Mouse (Mus musculus): Measurements from ENCODE around the gene Krt8.
"Not testable (repeated sequence)": the region's sequence is repeated elsewhere in the genome, so short reads cannot be mapped to it uniquely, and the experiment has no call there.

Krt8 gene

DNA sequence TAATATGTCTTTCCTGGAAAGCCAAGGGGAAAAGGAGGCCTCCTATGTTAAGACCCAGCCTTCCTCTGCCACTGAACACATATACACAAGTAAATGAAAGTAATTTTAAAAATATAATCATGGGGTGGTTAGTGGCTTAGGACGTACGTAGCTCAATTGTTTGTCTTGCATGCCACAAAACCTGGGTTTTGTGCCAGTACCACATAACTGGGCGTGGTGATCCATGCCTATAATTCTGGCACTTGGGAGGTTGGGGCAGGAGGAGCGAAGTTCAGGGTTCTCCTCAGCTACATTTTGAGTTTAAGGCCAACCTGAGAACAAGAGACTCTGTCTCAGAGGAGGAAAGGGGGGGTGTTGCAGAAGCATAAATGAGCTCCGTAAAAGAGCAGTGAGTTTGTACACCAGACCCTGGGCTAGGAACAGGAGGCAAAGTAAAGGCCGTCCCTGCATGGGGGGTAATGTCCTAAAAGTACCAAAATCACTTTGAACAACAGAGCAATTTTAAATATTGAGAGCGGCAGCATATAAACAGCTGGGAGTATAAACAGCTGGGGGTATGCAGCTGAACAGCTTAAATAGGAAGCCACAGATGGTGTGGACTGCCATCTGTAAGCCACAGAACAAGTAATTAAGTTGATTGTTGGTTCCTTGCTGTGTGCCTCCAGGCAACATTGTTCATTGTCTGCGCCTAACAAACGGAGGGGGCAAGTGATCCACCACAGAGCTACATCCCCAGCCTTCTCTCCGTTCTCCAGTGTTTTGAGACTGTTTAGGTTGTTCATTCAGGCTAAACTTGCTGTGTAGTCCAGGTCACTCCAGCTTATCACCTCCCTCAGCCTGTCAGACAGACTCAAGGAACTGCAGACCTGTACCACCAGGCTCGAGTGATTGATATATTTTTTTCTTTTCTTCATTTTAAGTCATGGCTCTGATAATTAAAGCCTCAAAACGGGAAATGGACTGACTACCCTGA is 3.1 kb upstream of the Krt8 start:
- DNase-seq (ENCODE audit: low read depth): no peak

DNA sequence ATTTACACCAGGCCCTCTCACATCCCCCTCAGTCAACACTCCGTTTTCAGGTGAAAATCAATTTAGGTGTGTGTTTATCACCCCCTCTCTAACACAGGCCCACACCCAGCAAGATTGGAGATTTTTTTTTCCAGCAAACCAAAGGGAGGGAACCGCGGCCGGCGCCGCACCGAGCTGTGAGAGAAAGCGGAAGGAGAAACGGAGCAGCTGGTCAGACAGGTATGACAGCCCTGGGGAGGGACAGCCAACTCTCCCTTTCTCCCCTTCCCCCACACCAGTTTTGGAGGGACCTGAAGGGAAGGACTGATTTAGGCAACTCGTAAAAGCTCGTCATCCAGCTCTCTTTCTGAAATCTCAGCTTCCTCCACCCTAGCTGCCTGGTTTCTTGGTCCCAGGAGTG is 2.0 kb upstream of the Krt8 start:
- no peak for DNase-seq (ENCODE audit: low read depth)

DNA sequence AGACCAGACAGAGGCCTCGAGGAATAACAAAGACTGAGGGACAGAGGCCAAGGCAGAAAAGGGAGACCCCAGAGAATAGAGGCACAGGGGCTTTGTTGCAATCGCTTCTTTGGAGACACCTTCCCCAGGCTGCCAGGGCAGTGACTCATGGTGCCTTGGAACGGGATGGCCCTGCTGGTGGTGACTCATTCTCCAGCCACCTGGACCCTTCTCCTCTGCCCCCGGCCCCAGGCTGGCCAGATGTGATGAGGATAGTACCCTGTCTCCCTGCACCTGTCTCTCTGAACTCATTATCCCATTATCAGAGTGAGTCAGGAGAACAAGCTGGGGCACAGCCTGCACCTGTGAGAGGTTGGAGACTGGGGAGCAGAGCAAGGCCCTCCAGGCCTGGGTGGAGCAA is 1.0 kb upstream of the Krt8 start:
- no peak for DNase-seq (ENCODE audit: low read depth)

DNA sequence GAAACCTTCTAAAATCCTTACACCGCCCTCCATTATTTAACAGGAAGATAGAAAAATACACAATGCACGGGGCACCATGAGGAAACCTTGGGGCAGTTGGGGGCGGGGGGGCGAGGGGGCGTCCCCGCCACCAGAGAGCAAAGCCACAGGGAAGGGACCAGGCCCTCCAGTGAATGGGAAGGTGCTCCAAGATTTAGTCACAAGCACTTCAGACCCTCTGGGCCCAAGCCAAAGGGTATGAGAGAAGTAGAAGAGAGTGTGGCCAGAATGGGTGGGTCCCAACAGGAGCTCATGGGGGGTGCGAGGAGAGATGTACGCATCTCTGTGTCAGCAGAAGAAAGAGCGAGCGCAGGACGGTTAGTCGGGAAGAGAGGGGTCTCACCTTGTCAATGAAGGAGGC is 766 bp downstream of the Krt8 start:
- no peak for DNase-seq (ENCODE audit: low read depth)

DNA sequence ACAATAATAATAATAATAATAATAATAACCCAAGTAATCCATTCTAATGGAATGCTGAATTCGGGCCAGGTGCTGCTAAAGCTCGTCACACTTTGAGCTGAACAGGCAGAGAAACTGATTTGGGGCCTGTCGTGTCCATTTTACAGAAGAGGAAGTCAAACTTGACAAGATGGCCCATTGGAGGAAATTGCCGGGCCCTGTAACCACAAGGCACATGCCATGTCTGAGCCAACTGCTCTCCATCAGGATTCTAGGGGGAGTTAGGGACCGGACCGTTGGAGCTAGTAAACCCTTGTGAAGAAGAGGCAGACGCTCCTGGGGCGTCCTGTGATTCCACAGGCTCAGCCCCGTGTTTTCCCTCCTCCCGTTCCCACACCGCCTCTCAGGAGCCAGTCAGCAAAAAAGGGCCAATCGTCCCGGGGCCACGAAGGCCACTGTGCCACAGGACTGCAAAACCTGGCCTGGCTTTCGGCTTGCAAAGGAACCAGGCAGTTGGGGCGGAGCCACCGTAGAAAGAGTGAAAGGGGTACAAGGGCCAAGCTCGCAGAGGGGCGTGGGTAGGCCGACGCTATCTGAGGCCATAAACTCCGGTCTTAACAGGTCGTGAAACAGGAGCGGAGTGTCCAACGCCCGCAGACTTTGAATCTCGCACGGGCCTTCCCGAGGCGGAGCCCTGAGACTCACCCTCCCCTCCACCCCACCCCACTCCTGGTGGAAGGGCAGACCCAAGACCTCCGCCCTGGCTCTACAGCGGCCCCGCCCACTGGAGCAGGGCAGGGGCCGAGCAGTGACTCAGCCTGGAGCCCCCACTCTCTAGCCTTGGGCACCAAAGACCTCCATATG is 1.4 kb downstream of the Krt8 start:
- peak; percentile 50 for DNase-seq (ENCODE audit: low read depth)

DNA sequence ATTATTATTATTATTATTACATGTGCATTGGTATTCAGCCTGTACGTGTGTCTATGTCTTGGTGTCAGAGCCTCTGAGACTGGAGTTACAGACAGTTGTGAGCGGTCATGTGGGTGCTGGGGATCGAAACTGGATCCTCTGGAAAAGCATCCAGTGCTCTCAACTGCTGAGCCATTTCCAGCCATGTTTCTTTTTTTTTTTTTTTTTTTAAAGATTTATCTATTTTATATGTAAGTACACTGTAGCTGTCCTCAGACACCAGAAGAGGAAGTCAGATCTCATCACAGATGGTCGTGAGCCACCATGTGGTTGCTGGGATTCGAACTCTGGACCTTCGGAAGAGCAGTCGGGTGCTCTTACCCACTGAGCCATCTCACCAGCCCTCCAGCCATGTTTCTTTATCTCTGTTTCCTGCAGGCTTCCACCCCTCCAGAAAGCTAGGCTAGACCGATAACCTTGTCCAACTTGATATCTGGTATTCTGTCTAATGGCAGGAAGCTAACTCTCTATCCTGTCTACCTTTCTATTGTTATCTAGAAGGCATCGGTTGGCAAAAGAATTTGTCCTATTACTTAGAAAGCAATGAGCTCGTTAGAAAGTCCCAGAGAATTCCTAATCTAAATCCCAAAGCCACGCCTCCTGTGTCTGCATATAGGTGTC is 4.5 kb downstream of the Krt8 start:
- DNase-seq (ENCODE audit: low read depth): no peak

DNA sequence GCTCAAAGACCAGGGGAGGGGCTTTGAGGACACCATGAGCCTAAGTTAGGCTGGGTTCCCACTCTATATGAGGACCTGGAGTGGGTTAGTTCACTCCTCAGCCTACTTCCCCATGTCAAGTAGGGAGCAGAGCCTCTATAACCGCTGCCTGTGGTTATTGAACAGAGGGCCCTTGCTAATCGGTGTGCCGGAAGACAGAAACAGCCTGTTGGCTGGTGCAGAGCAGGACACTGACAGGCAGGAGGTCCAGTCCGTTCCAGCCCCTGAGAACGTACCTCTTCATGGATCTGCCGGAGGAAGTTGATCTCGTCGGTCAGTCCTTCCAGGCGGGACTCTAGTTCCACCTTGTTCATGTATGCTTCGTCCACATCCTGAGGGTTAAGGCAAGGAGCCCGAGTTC is 5.1 kb downstream of the Krt8 start:
- DNase-seq (ENCODE audit: low read depth): no peak

DNA sequence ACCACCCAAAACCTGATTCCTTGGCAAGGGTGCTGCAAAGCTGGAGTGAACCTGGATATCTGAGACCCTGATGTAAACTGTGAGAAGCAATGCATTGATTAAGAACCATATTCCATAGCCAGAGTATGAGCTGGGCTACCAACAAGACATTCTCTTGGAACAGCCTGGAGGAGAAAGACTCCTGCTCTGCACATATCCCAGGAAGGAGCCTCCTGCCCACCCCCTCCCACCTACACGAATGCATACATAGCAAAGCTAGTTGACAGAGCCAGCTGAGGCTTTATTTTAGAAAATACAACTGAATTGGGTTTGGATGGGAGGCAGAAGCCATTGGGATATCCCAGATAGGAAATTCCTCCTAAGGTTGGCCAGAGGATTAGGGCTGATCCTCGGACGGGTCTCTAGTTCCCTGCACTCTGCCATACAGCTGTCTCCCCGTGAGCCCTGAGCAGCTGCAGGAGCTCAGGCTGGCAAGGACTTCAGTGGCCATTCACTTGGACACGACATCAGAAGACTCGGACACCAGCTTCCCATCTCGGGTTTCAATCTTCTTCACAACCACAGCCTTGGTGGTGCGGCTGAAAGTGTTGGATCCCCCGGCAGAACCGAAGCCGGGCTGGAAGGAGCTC is 7.7 kb downstream of the Krt8 start:
- not testable (repeated sequence) for DNase-seq (ENCODE audit: low read depth)

DNA sequence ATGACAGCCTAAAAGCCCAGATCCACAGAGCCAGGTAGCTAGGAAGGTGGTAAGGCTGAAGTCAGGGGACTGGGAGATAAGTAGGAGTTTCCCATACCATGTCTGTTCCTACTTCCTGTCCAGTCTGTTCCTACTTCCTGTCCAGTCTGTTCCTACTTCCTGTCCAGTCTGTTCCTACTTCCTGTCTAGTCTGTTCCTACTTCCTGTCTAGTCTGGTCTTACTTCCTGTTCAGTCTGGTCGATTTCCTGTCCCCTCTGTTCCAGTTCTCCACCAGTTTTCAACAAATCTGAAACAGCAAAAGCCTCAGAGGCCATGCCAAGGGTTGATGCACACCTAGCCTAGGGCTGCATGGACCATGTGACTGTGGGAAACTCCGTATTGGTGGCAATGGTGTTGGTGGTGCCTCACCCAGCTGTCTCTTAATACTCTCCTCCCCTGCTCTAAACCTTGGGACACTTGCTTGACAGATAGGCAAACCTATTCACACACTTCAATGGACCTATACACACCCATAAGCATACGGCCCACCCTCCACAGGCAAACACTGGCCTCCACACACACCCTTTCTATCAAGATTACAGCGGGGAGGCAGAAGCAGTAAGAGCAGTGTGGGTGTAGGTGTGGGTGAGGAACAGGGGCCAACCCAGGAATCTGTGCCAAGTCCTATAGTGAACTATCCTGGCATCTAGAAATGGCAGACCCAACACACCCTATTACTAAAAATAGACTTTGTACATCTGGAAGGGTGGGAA is 8.6 kb downstream of the Krt8 start:
- DNase-seq (ENCODE audit: low read depth): no peak

DNA sequence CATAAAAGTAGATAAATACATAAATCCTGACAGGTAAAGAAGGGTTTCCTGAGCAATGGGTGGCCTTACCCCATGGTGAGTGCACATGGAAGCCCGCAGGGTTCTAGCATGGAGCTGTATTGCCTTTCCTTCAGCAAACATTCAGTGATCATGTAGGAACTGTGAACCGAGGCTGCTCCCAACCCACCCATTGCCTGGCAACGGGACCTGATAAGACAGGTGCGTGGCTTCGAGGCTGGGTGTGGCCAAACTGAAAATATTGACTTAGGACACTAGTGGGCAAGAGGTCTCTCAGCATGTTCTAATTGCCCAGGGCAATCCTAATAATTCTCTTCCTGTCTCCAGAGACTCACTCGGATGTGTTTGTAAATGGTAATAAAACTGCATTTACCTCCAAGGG is 9.9 kb downstream of the Krt8 start:
- DNase-seq (ENCODE audit: low read depth): no peak

DNA sequence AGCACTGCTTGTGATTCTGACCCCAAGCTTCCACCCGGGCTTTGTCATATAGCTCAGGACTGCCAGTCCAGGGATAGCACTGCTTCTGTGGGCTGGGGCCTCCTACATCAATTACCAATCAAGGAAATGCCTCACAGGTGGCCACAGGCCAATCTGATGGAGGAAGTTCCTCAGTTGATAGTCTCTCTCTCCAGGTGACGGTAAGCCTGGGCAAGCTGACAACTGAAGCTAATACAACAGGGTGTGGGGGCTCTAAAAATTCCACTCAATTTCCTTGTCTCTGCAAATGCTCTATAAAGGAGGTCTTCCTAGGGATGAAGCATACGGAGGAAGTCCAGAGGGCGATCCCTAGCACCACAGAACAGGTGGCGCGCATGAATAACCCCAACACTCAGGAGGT is 13.3 kb downstream of the Krt8 start:
- DNase-seq (ENCODE audit: low read depth): no peak

DNA sequence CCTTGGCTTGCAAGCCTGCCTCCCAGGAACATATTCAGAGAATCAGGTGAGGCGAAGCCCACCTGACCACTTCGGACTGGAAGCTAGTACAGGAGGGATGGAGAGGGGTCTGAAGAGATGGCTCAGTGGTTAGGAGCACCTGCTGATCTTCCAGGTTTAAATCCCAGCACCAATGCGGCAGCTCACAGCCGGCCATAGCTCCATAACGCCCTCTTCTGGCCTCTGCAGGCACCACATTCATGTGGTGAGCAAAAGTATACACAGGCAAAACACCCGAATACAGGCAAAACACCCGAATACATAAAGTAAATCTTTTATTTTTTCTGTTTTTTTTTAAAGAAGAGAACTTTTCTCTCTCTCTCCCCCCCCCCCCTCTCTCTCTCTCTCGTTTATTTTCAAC is 15.6 kb downstream of the Krt8 start:
- no peak for DNase-seq (ENCODE audit: low read depth)

DNA sequence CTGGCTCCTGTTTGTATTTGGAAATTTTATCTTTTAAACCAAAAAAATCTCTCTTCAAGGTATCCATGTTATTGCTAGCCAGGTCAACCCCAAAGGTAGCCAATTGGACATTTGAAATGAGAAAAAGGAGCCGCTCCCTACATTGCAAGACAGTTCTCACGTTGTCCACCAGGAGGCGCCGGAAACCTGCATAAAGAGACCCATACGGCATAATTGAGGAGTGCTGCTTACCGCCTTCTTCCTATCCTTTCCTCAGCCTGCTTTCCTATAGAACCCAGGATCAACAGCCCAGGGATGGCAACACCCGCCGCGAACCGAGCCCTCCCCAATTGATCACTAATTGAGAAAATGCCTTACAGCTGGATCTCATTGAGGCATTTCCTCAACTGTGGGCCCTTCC is 16.2 kb downstream of the Krt8 start:
- peak; percentile 85 for DNase-seq (ENCODE audit: low read depth)

DNA sequence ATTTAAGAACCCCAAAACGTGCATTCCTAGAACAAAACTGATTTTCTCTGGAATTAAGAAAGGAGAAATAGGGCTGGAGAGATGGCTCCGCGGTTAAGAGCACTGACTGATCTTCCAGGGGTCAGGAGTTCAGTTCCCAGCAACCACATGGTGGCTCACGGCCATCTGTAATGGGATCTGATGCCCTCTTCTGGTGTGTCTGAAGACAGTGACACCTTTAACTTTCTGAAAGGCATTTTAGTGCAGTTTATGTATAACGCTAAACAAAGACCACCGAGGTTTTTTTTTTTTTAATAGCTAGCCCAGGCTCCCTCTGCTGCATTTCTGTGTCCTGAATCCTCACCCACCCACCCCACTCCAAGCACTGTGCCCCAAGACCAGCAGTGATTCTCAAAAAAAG is 19.5 kb downstream of the Krt8 start:
- no peak for DNase-seq (ENCODE audit: low read depth)

DNA sequence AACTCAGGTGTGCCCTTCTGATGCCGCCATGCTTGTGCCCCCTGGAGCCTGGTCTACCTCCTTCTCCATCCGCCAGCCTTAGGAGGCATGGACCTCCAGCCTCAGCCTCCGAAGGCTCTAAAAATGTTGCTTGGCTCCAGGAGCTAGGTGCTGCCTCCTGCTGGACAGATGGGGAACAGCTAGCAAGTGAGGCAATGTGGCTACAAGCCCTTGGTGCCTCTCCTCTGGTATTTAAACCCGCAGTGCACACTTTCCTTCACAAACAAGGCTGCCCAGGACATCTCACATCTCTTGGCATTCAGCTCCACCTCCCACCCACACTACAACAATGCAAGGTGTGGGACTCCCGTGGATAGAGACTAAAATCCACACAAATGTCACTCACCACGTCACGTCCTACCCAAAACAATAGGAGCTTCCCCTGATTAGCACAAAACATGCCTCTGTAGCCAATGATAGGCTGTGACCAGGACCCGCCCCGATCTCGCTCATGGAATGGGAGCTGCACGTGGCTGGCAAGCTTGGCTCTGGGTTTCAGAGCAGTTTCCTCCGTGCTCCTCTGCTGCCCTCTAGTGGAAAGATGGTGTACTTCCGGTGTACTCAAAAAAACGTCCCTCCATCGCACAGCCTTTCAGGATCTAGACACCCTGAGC is 20.2 kb downstream of the Krt8 start:
- peak; percentile 94 for DNase-seq (ENCODE audit: low read depth)

DNA sequence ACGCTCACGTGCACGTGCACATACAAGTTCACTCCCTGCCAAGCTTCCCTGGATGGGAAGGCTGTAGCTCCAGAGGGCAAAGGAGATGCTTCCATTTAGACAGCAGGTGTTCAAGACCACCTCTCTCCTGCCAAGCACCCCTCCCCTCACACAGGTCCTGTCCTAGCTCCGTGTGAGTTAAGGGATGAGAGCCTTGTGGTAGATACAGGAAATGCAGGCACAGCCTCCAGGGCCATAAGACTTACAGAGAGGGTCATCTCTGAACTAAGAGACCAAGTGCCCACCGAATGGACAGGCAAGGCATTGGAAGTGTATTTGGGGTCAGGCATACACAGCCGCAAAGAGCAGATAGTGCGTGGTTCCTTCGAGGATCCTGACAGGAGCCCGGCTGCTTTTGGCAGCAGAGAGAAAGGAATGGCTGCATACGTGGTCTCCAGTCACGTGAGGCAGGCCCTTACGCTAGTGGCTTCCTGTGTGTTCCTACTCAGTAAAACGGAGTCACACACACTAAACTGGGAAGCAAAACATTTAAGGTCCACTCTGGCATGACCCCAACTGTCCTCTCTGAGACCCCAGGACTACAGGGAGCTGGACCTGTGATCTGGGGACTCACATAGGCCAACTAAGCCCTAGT is 20.9 kb downstream of the Krt8 start:
- DNase-seq (ENCODE audit: low read depth): no peak

DNA sequence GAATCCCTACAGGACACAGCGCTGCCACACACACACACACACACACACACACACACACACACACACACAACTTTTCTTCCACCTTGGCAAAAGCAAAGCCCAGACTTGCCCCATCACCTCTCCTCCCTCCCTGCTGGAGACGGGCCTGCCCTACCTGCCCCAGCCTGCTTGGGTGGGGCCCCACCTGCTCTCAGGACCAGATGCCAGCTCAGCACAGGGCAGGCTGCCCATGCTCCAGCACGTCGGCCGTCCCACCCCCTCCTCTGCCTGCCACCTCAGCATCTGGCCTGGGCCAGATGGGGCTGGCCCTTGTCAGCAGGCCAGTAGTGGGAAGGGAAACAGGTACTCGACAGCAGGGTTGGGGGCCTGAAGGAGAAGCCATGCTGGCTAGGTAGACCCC is 23.4 kb downstream of the Krt8 start:
- no peak for DNase-seq (ENCODE audit: low read depth)

DNA sequence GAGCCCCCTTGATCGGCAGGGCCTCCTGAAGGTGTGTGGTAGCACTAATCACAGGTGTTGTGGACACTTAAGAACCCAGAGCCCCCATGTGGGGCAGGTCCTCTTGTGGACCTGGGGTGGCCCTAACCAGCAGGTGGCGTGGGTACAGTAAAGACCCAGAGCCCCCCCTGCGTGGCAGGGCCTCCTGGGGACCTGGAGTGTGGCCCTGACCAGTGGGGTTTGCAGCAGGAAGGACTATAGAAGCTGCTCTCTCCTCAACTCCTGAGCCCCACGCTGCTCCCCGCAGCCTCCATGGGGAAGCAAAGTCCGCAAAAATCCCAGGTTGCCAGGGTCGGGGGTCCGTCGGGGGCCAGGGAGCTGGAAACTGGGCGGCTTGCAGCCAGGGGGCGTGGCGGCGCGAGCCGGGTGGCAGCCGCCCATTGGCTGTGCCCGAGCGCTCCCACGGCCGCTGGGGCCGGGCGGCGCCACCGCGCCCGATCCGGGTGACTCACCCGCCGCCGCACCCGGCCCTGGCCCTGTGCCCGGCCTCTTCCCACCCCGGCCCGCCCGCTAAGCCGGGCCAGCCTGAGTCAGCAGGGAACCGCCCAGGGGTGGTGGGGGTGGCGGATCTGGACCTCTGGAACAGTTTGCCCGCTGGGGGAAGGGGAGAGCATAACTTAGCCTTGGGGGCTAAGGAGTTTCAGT is 27.1 kb downstream of the Krt8 start:
- peak; percentile 72 for DNase-seq (ENCODE audit: low read depth)

DNA sequence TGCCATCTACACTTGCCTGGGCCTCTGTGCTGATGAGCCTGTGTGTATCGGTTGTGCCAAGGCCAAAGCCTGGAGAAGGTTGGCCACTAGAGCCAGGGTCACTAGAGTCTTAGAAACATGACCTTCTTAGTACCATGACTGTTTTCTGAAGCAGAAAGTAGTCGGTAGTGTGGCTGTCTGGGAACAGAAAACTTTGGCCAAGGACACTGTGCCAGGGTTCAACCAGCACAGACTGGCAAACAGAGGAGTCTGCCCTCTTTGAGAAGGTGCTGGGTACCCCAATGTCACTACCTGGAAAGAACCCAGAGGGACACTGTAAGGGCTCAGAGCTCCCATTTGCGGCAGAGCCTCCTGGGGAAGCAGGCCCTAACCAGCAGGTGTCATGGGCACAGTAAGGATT is 27.6 kb downstream of the Krt8 start:
- no peak for DNase-seq (ENCODE audit: low read depth)

DNA sequence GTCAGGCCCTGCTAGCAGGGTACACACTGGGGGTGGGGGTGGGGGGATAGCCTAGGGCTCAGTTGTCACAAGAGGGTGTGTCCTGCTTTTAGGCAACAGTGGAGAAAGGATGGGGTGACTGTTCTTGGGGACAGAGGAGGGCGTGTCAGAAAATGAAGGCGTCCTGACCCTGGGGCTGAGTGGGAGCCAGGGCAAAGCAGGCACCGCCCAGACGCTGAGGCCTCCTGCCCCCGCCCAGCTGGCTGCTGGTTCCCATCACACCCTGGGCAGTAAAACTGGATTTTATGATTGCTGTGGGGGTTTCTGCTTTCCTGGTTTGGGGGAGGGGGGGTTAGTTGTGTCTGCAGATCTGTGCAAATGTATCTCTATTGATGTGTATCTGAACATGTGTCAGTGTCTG is 28.3 kb downstream of the Krt8 start:
- DNase-seq (ENCODE audit: low read depth): no peak
